Mouse (Mus musculus) CH12.LX (cell line): Measurements from ENCODE around the gene Neurod2. TPM values are rescaled to one million over a fixed set of nuclear protein-coding genes. Genes with fewer than 3 reads are reported as not detected.

Experiments used
- DNase-seq: peaks from one replicate; pipeline ENCODE4 v3.0.0-alpha.2; 2013; ENCODE audit errors: extremely low read depth
- H3K27ac ChIP-seq: 2 replicates; pipeline ENCODE4 v1.5.1; 2012; ENCODE audit warnings: low read depth, mild to moderate bottlenecking, control low read depth, moderate library complexity; ENCODE audit not compliant: insufficient read depth
- H3K27me3 ChIP-seq: replicated peaks from 2 replicates; pipeline ENCODE3; 2012; ENCODE audit warnings: inconsistent platforms
- H3K36me3 ChIP-seq, 2 experiments: replicated peaks in 1 of 2; 2 replicates each; pipeline versions ENCODE3 to v1.6.1; 2012; ENCODE audit warnings: inconsistent platforms in 1 of 2, low read length in 1 of 2, mild to moderate bottlenecking in 1 of 2, mixed read lengths in 1 of 2, moderate library complexity in 1 of 2; ENCODE audit not compliant: control insufficient read depth in 1 of 2, insufficient read depth in 1 of 2
- H3K4me1 ChIP-seq, 2 experiments: 2 replicates each; pipeline ENCODE4 v1.6.1; 2012; ENCODE audit warnings: inconsistent platforms in 1 of 2, moderate library complexity in 1 of 2; ENCODE audit not compliant: insufficient read depth in 2 of 2, control insufficient read depth in 1 of 2
- H3K4me2 ChIP-seq: 2 replicates; pipeline ENCODE4 v1.6.1; 2012; ENCODE audit warnings: low read depth, mild to moderate bottlenecking, control low read depth; ENCODE audit not compliant: poor library complexity, insufficient read depth, severe bottlenecking
- H3K4me3 ChIP-seq, 3 experiments: fragments of 150-350 bp in 1 of 3; sonication (generic) in 1 of 3; replicated peaks in 1 of 3; 2 replicates each; pipeline versions ENCODE3 to v1.5.1; 2011 to 2012; ENCODE audit warnings: low read depth in 2 of 3, low read length in 2 of 3, mild to moderate bottlenecking in 2 of 3, moderate library complexity in 2 of 3, control low read depth in 1 of 3, improper control_type of control experiment in 1 of 3, inconsistent platforms in 1 of 3, mixed read lengths in 1 of 3; ENCODE audit not compliant: poor library complexity in 1 of 3
- H3K79me2 ChIP-seq: replicated peaks from 2 replicates; pipeline ENCODE4 v1.6.1; 2012; ENCODE audit warnings: mild to moderate bottlenecking, moderate library complexity; ENCODE audit not compliant: control insufficient read depth, poor library complexity, insufficient read depth, severe bottlenecking; ENCODE audit errors: extremely low read depth
- H3K9ac ChIP-seq: 2 replicates; pipeline ENCODE4 v1.6.1; 2012; ENCODE audit warnings: low read depth, mild to moderate bottlenecking, control low read depth, moderate library complexity; ENCODE audit not compliant: insufficient read depth
- H3K9me3 ChIP-seq: replicated peaks from 2 replicates; pipeline ENCODE3; 2012; ENCODE audit warnings: low read length, inconsistent platforms, mixed read lengths
- BHLHE40 ChIP-seq: IDR thresholded peaks from 2 replicates; pipeline ENCODE4 v1.6.1; 2011; ENCODE audit warnings: mild to moderate bottlenecking, low read depth, low read length, improper control_type of control experiment
- CHD2 ChIP-seq: IDR thresholded peaks from 2 replicates; pipeline ENCODE4 v1.6.1; 2011; ENCODE audit warnings: low read length, improper control_type of control experiment
- CTCF ChIP-seq, 2 experiments: IDR thresholded peaks in 1 of 2; conservative IDR thresholded peaks in 1 of 2; 2 replicates each; pipeline ENCODE4 v1.5.1; 2011 to 2012; ENCODE audit warnings: low read depth in 2 of 2, low read length in 2 of 2, improper control_type of control experiment in 1 of 2, inconsistent platforms in 1 of 2, mild to moderate bottlenecking in 1 of 2, moderate library complexity in 1 of 2
- ELF1 ChIP-seq: IDR thresholded peaks from 2 replicates; pipeline ENCODE4 v1.6.1; 2014; ENCODE audit warnings: low read depth, mild to moderate bottlenecking, inconsistent platforms, low read length, improper control_type of control experiment
- EP300 ChIP-seq: IDR thresholded peaks from 2 replicates; pipeline ENCODE4 v1.6.1; 2011; ENCODE audit warnings: low read length, improper control_type of control experiment
- ETS1 ChIP-seq: conservative IDR thresholded peaks from 2 replicates; pipeline ENCODE4 v1.6.1; 2012; ENCODE audit warnings: low read depth, mild to moderate bottlenecking, inconsistent platforms, low read length, improper control_type of control experiment, moderate library complexity
- GABPA ChIP-seq: IDR thresholded peaks from 2 replicates; pipeline ENCODE4 v1.6.1; 2012; ENCODE audit warnings: low read depth, low read length, improper control_type of control experiment, inconsistent platforms; ENCODE audit not compliant: insufficient replicate concordance
- HCFC1 ChIP-seq: IDR thresholded peaks from 2 replicates; pipeline ENCODE4 v1.6.1; 2012; ENCODE audit warnings: low read depth, mild to moderate bottlenecking, inconsistent platforms, low read length, improper control_type of control experiment
- IRF4 ChIP-seq: IDR thresholded peaks from 2 replicates; pipeline ENCODE4 v1.6.1; 2014; ENCODE audit warnings: low read depth, mild to moderate bottlenecking, inconsistent platforms, low read length, improper control_type of control experiment
- JUN ChIP-seq: IDR thresholded peaks from 2 replicates; pipeline ENCODE4 v1.6.1; 2011; ENCODE audit warnings: low read depth, mild to moderate bottlenecking, low read length, improper control_type of control experiment, moderate library complexity; ENCODE audit not compliant: insufficient read depth
- JUND ChIP-seq: conservative IDR thresholded peaks from 2 replicates; pipeline ENCODE4 v1.6.1; 2011; ENCODE audit warnings: low read depth, low read length, improper control_type of control experiment
- KAT2A ChIP-seq: IDR thresholded peaks from 2 replicates; pipeline ENCODE4 v1.6.1; 2012; ENCODE audit warnings: low read length, improper control_type of control experiment, inconsistent platforms; ENCODE audit not compliant: insufficient replicate concordance
- MAFK ChIP-seq: IDR thresholded peaks from 2 replicates; pipeline ENCODE4 v1.6.1; 2011; ENCODE audit warnings: low read length, improper control_type of control experiment; ENCODE audit not compliant: insufficient replicate concordance
- MAX ChIP-seq: IDR thresholded peaks from 2 replicates; pipeline ENCODE4 v1.6.1; 2011; ENCODE audit warnings: low read length, improper control_type of control experiment
- MAZ ChIP-seq: IDR thresholded peaks from 2 replicates; pipeline ENCODE4 v1.6.1; 2012; ENCODE audit warnings: low read depth, mild to moderate bottlenecking, inconsistent platforms, low read length, improper control_type of control experiment, moderate library complexity
- MEF2A ChIP-seq: IDR thresholded peaks from 2 replicates; pipeline ENCODE4 v1.6.1; 2014; ENCODE audit warnings: low read depth, mild to moderate bottlenecking, inconsistent platforms, low read length, improper control_type of control experiment, borderline replicate concordance
- MXI1 ChIP-seq: IDR thresholded peaks from 2 replicates; pipeline ENCODE4 v1.6.1; 2011; ENCODE audit warnings: mild to moderate bottlenecking, low read depth, low read length, improper control_type of control experiment
- NELFE ChIP-seq: IDR thresholded peaks from 2 replicates; pipeline ENCODE4 v1.6.1; 2011; ENCODE audit warnings: low read depth, low read length, improper control_type of control experiment
- NRF1 ChIP-seq: IDR thresholded peaks from 2 replicates; pipeline ENCODE4 v1.6.1; 2014; ENCODE audit warnings: low read depth, mild to moderate bottlenecking, inconsistent platforms, low read length, improper control_type of control experiment, moderate library complexity
- POLR2A ChIP-seq: IDR thresholded peaks from 2 replicates; pipeline ENCODE4 v1.6.1; 2011; ENCODE audit warnings: low read depth, mild to moderate bottlenecking, improper control_type of control experiment, low read length
- POLR2AphosphoS2 ChIP-seq: IDR thresholded peaks from 2 replicates; pipeline ENCODE4 v1.6.1; 2011; ENCODE audit warnings: low read depth, low read length, improper control_type of control experiment
- RAD21 ChIP-seq: IDR thresholded peaks from 2 replicates; pipeline ENCODE4 v1.6.1; 2011; ENCODE audit warnings: low read depth, mild to moderate bottlenecking, low read length, improper control_type of control experiment, moderate library complexity
- RCOR1 ChIP-seq: conservative IDR thresholded peaks from 2 replicates; pipeline ENCODE4 v1.6.1; 2012; ENCODE audit warnings: low read depth, mild to moderate bottlenecking, inconsistent platforms, low read length, improper control_type of control experiment
- SIN3A ChIP-seq: IDR thresholded peaks from 2 replicates; pipeline ENCODE4 v1.6.1; 2012; ENCODE audit warnings: low read length, improper control_type of control experiment, inconsistent platforms
- SMC3 ChIP-seq: IDR thresholded peaks from 2 replicates; pipeline ENCODE4 v1.6.1; 2011; ENCODE audit warnings: low read depth, low read length, improper control_type of control experiment
- TCF12 ChIP-seq: IDR thresholded peaks from 2 replicates; pipeline ENCODE4 v1.6.1; 2014; ENCODE audit warnings: low read depth, mild to moderate bottlenecking, inconsistent platforms, low read length, improper control_type of control experiment
- UBTF ChIP-seq: IDR thresholded peaks from 2 replicates; pipeline ENCODE4 v1.6.1; 2012; ENCODE audit warnings: low read depth, mild to moderate bottlenecking, inconsistent platforms, low read length, improper control_type of control experiment, moderate library complexity
- USF1 ChIP-seq: IDR thresholded peaks from 2 replicates; pipeline ENCODE4 v1.6.1; 2014; ENCODE audit warnings: low read depth, mild to moderate bottlenecking, inconsistent platforms, low read length, improper control_type of control experiment
- ZC3H11A ChIP-seq: IDR thresholded peaks from 2 replicates; pipeline ENCODE4 v1.6.1; 2012; ENCODE audit warnings: low read depth, mild to moderate bottlenecking, inconsistent platforms, low read length, improper control_type of control experiment
- ZMIZ1 ChIP-seq: IDR thresholded peaks from 2 replicates; pipeline ENCODE4 v1.6.1; 2012; ENCODE audit warnings: low read depth, mild to moderate bottlenecking, inconsistent platforms, low read length, improper control_type of control experiment
- dilution Hi-C: fragments of 300-500 bp; cut with MboI; formaldehyde crosslinking; loops from 2 replicates; pipeline ENCODE4 v1.14.3; 2020; ENCODE audit warnings: low sequenced_read_pairs; ENCODE audit not compliant: extremely low pct_unique_long_range_greater_than_20kb, extremely low pct_ligation_motif_present
- in situ Hi-C: fragments of 300-500 bp; cut with MboI; formaldehyde crosslinking; loops from 3 replicates; pipeline ENCODE4 v1.14.3; 2019; ENCODE audit warnings: low sequenced_read_pairs, low pct_ligation_motif_present, low pct_unique_long_range_greater_than_20kb, mixed read lengths
- polyA plus RNA-seq: library from polyadenylated mRNA; unstranded; fragments of >175 nt; gene quantifications from 2 replicates; pipeline ENCODE4 v1.2.1, GENCODE M21; 2012; ENCODE audit warnings: low read depth; ENCODE audit not compliant: insufficient read length
- total RNA-seq, 2 experiments: library from RNA; depleted of rRNA; stranded (reverse); fragments of 300-350 nt in 1 of 2; fragments of >200 nt in 1 of 2; gene quantifications; 2 replicates each; pipeline ENCODE4 v1.2.3; 2012 to 2014

The Neurod2 gene
- total and polyA plus RNA-seq, 3 experiments: not detected

DNA sequence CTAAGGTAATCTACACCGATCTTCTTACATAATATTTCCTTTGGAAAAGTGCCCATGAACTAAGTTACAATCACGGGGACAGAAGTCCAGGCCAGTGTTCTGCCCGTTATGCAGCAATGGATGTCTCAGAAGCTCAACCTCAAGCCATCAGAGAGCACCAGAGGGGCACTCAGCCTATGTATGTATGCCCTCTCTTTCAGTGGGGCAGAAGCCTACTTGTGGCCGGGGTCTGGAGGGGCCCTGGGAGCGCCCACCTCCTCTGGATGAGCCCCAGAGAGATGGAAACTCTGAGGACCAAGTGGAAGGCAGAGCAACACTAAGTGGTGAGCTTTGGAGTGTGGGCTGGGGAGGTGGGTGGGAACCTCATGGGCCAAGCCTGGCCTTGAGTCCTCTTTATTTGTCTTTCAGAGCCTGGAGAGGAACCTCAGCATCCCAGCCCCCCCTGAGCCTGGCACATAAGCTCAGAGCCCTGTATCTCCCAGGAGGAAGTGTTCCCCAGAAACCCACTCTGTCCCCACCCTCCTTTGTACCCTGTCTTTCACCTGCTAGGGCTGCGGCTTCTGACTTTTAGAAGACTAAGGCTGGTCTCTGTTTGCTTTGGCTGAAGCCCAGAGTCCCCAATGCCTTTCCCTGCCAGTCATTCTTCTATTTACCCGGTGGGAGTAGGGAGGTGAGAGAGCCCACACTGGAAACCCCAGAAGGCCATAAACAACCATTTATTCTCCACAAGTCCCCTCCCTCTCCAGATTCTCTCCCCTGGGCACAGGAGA, 27.4 kb upstream of the Neurod2 start:
- no peak for DNase-seq
- in situ Hi-C loops: loop anchor here (5.0 kb wide), 2 partner anchors 35 to 90 kb away; partner anchors contain the start of gene Grb7
- H3K27ac ChIP-seq: no peak overlapping the region
- TF ChIP-seq RCOR1 (no peak), GABPA (no peak), USF1 (no peak), ETS1 (no peak), MAX (no peak), BHLHE40 (no peak), JUND (no peak), NELFE (no peak), JUN (no peak), MEF2A (no peak), KAT2A (no peak), RAD21 (no peak), EP300 (no peak), POLR2A (no peak), POLR2AphosphoS2 (no peak), MAFK (no peak), MXI1 (no peak), SIN3A (no peak), TCF12 (no peak)
- TF ChIP-seq, all 38 proteins: peak for 0
- Histone ChIP-seq H3K4me2 (no peak overlapping the region), H3K27me3 (peaks cover 49% of the 10 kb centered on the region), H3K9me3 (no peaks in the 10 kb centered on the region), H3K36me3 (peaks cover 0 to 23% of the 10 kb centered on the region in 2 experiments), H3K9ac (no peak overlapping the region), H3K4me1 (peaks cover 11 to 54% of the 10 kb centered on the region in 2 experiments), H3K4me3 (no peak overlapping the region), H3K79me2 (peaks cover 11% of the 10 kb centered on the region)
- dilution Hi-C loops: no loop called here

DNA sequence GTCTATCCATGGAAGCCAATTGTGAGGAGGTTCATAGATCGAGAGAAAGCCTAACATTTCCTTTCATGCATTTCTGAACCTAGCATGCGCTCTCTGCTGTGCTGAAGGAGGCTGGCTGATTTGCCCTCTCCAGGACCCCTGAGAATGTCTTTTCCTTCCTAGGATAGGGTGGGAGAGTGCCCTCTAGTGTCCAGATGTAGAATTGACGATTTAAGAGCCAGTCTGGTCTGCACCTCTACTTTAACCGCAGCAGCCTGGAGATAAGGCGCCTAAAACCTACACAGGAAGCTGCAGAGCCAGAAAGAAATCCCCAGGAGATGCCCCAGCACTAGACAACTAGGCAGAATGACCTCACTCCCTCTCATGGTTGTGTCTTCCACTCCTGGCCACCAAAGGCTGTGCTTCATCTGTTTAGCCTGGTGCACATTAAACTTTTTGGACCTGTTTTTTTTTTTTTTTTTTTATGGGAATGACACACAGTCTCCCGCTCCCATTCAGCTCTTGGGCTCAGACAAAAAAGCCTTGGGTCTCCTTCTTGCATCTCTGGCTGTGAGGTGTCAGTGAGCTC, 26.4 kb upstream of the Neurod2 start:
- H3K9ac ChIP-seq: no peak overlapping the region
- H3K4me3 ChIP-seq: no peak overlapping the region
- H3K79me2 ChIP-seq: peaks cover 11% of the 10 kb centered on the region
- dilution Hi-C loops (no loop called here), in situ Hi-C loops (loop anchor here (5.0 kb wide), 2 partner anchors 36 to 91 kb away; partner anchors contain the start of gene Grb7)
- peak; percentile 84 for DNase-seq
- peaks cover 11 to 45% of the 10 kb centered on the region in 2 experiments for H3K4me1 ChIP-seq
- TF ChIP-seq ETS1 (0 out of 2 replicates have a peak, but pooled peaks have one; percentile 11), SIN3A (0 out of 2 replicates have a peak, but pooled peaks have one; percentile 25), NRF1 (no peak), SMC3 (peak; percentile 70), MAFK (no peak), MAZ (no peak), IRF4 (peak; percentile 22; the same call in 1 of the 2 replicates), UBTF (no peak), CHD2 (no peak), GABPA (no peak), POLR2AphosphoS2 (no peak), RAD21 (peak; percentile 50), ZMIZ1 (no peak), ZC3H11A (no peak), HCFC1 (0 out of 2 replicates have a peak, but pooled peaks have one; percentile 28), CTCF (conservative IDR thresholded peaks at IDR 0.05 in 1 of 2, IDR thresholded peaks at IDR 0.05 in 1 of 2; ENCODE audit: low read depth in 2 of 2, low read length in 2 of 2) (peak; percentile 90 to 96), ELF1 (no peak; the same call in 1 of the 2 replicates)
- no peak overlapping the region for H3K27ac ChIP-seq
- H3K27me3 ChIP-seq: peaks cover 59% of the 10 kb centered on the region
- no peaks in the 10 kb centered on the region for H3K9me3 ChIP-seq
- H3K36me3 ChIP-seq: peaks cover 0 to 14% of the 10 kb centered on the region in 2 experiments
- no peak overlapping the region for H3K4me2 ChIP-seq
